Mouse (Mus musculus) spleen, postnatal 0 days (tissue): Measurements from ENCODE around the gene Gm7971. TPM values are rescaled to one million over a fixed set of nuclear protein-coding genes. Genes with fewer than 3 reads are reported as not detected.

Source experiments
- polyA plus RNA-seq: library from polyadenylated mRNA; unstranded; fragments of >200 nt; fragmentation: Nextera tagmentation; extraction: Ambion mirVana; gene quantifications from 2 replicates; pipeline ENCODE4 v1.2.1, GENCODE M21; 2015

Gene Gm7971
- not detected in 2 replicates for polyA plus RNA-seq

GRCm38 (mm10) chr5:95594775-95595174, at the start of gene Gm7971:
Gm7971 (minus strand) TSS chr5:95594875.

Other genes starting within 250 kb of the Gm7971 start
- gene D5Ertd577e, start 138.1 kb downstream of the Gm7971 start, polyA plus RNA-seq: not detected in 2 replicates
- gene Gm3286, start 84.1 kb downstream of the Gm7971 start, polyA plus RNA-seq: not detected in 2 replicates
- gene Gm7978, start 141.3 kb upstream of the Gm7971 start, polyA plus RNA-seq: not detected in 2 replicates
- not detected in 2 replicates for gene Gm7982, start 147.1 kb upstream of the Gm7971 start, polyA plus RNA-seq
- not detected in 2 replicates for gene E330014E10Rik, start 181.1 kb upstream of the Gm7971 start, polyA plus RNA-seq